Mouse (Mus musculus) megakaryocyte, adult 5-6 weeks (primary cell): Measurements from ENCODE around the gene B3gat2. TPM values are rescaled to one million over a fixed set of nuclear protein-coding genes. Genes with fewer than 3 reads are reported as not detected.

Experiments
- ATAC-seq: 2 replicates; pipeline ENCODE4 v1.8.0; 2016; ENCODE audit warnings: mild to moderate bottlenecking, inconsistent platforms; ENCODE audit not compliant: poor library complexity, severe bottlenecking
- total RNA-seq, 2 experiments: library from RNA; stranded (forward) in 1 of 2; stranded (reverse) in 1 of 2; fragments of 153-499, 151-499 nt in 1 of 2; fragments of 221-1000, 200-1000 nt in 1 of 2; gene quantifications; 2 replicates each; pipeline versions ENCODE4 v1.2.3 to v1.2.4; 2015 to 2017

B3gat2 gene
- total RNA-seq, 2 experiments from 2014 or later, result 0.04 TPM; not detected in 1

- ATAC-seq, result peak; percentile 72
Observed at GRCm38 (mm10) chr1:23826887-23827758, 65.6 kb downstream of the B3gat2 start.

GRCm38 (mm10) chr1:23834246-23834645 is 72.7 kb downstream of the B3gat2 start:
- no peak for ATAC-seq

- ATAC-seq, result no peak
Observed at GRCm38 (mm10) chr1:23834819-23835218, 73.3 kb downstream of the B3gat2 start.

- ATAC-seq, result no peak
Observed at GRCm38 (mm10) chr1:23836630-23837029, 75.1 kb downstream of the B3gat2 start.

- no peak for ATAC-seq
Observed at GRCm38 (mm10) chr1:23840924-23841323, 79.4 kb downstream of the B3gat2 start.

GRCm38 (mm10) chr1:23842629-23843028 is 81.1 kb downstream of the B3gat2 start:
- ATAC-seq, result no peak

- no peak for ATAC-seq
Observed at GRCm38 (mm10) chr1:23843790-23844189, 82.2 kb downstream of the B3gat2 start.

GRCm38 (mm10) chr1:23845007-23845406 is 83.5 kb downstream of the B3gat2 start:
- no peak for ATAC-seq

- no peak for ATAC-seq
Observed at GRCm38 (mm10) chr1:23846044-23846680, 84.6 kb downstream of the B3gat2 start.

- no peak for ATAC-seq
Observed at GRCm38 (mm10) chr1:23855623-23856022, 94.1 kb downstream of the B3gat2 start.

- no peak for ATAC-seq
Observed at GRCm38 (mm10) chr1:23860944-23861343, 99.4 kb downstream of the B3gat2 start.

- no peak for ATAC-seq
Observed at GRCm38 (mm10) chr1:23865566-23865965, 104.0 kb downstream of the B3gat2 start.

GRCm38 (mm10) chr1:23867350-23867862 is 105.9 kb downstream of the B3gat2 start:
- no peak for ATAC-seq

- ATAC-seq, result no peak
Observed at GRCm38 (mm10) chr1:23872194-23872593, 110.6 kb downstream of the B3gat2 start.

- ATAC-seq, result no peak
Observed at GRCm38 (mm10) chr1:23882681-23883080, 121.1 kb downstream of the B3gat2 start.

- ATAC-seq, result no peak
Observed at GRCm38 (mm10) chr1:23884087-23884668, 122.6 kb downstream of the B3gat2 start.

- ATAC-seq, result no peak
Observed at GRCm38 (mm10) chr1:23884914-23885313, 123.4 kb downstream of the B3gat2 start.

- no peak for ATAC-seq
Observed at GRCm38 (mm10) chr1:23892072-23892471, 130.5 kb downstream of the B3gat2 start.
